Mouse (Mus musculus) adrenal gland, adult 2 months (tissue): ENCODE results near the gene Btnl2. TPM values are rescaled to one million over a fixed set of nuclear protein-coding genes. Genes with fewer than 3 reads are reported as not detected.

Experiments
- DNase-seq: peaks from one replicate; pipeline ENCODE4 v3.0.0; 2021
- polyA plus RNA-seq: library from polyadenylated mRNA; depleted of rRNA; stranded (reverse); fragments of >200 nt; gene quantifications from 2 replicates; pipeline ENCODE4 v1.2.3, GENCODE M21; 2012
- total RNA-seq, 2 experiments: library from RNA; stranded (reverse); gene quantifications; 2 replicates each; pipeline ENCODE4 v1.2.3; 2021

Btnl2 gene
- total and polyA plus RNA-seq, 3 experiments: 0.16 to 0.73 (median 0.40) TPM

DNA sequence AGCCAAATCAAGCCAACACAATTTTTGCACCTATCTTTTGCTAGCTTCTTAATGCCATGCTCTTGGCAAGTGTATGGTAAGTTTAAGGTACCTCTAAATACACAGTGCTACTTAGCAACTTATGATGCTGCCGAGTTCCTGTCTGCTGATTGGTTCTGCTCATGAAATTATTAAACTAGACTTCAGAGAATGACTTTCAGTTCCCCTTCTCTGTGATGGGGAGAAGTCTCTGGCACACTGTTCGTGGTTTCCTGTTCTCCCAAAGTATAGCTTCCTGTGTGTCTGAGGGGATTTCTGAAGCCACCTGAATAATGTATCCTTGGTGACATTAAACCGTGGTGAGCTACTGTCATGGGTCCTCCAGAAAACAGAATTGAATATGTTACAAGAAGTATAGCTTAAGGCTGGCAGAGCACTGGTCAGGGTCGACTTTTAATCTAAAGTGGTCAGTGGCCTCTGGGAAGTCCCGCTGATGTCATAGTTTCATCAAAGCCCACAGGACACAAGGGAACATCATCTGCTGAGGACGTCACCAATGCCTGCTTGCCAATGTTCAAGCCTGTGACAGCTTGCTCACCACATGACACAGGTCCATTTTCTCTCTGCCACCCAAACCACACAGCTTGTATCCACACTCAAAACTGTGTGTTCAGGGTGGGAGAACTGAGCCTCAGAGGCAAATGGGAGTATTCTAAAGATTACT is 6.9 kb upstream of the Btnl2 start:
- DNase-seq: peak; percentile 31

DNA sequence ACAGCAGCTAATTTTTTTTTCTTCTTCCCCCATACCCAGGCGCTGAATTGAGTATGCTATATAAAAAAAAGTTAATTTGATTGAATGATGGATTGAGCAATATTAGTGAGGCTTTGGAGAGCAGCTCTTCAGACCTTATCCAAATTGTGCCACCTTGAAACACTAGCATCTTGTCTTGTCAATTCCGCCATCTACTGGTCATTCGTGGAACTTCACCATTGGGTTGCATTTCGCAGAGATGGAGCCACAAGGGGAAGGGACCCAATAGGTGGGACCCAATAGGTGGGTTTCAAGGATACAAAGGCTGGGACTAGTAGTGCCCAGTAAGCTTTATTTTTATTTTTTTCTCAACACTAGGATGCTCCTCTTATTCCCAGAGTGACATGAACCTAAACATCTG is 5.2 kb upstream of the Btnl2 start:
- DNase-seq: peak; percentile 60

DNA sequence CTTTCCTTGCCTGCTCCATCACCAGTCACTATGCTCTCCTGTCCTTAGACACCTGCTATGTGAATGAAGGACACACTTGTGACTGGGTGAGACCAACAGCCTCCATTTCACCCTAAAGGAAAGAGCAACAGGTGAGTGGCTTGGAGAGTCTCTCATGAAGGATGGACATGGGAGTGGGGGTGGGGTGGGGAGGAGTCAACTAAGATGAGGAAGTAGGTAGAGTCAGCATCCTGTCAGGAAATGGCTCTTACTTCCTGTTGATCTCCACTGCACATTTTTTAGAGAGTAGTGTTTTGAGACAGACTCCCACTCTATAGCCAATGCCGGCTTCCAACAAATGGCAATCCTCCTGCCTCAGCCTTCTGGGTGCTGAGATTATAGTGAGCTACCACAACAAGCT is 318 bp downstream of the Btnl2 start:
- no peak for DNase-seq

DNA sequence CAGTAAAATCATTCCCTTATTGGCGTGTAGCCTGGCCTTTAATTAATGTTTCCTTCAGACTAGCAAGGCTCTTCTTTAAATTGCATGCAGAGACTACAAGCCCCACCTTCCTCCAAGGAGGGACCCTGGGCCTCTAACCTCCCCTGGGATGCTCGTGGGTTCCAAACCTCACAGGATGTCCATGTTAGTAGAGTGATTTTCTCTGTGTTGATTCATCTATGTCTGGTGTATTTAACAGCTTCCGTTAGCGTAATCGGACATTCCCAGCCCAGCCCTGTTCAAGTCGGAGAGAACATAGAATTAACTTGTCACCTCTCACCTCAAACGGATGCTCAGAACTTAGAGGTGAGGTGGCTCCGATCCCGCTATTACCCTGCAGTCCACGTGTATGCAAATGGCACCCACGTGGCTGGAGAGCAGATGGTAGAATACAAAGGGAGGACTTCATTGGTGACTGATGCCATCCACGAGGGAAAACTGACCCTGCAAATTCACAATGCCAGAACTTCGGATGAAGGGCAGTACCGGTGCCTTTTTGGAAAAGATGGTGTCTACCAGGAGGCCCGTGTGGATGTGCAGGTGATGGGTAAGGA is 8.4 kb downstream of the Btnl2 start:
- no peak for DNase-seq

DNA sequence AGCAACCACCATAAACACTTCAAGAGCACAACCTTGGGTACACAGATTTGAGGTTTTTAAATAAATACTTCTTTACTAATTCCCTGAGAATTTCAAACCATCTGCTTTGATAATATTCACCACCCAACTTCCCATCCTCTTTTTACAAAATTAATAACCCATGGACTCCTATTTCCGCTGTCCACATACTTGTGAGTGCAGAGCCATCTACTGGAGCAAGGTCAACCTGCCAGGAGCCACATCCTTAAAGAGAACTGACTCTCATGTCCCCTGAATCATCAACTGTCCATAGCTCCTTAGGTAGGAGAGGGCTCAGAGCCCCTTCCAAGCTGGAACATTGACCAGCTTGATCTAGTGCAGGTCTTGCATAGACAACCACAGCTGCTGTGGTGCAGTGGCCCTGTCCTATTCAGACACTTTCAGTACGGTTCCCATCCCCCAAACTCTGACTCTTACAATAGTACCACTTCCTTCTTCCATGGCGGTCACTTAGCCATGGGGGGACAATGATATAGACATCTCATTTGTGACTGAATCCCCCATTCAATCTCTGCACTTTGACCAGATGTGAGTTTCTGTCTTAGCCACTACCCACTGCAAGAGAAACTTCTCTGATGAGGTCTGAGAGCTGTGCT is 9.2 kb downstream of the Btnl2 start:
- no peak for DNase-seq

DNA sequence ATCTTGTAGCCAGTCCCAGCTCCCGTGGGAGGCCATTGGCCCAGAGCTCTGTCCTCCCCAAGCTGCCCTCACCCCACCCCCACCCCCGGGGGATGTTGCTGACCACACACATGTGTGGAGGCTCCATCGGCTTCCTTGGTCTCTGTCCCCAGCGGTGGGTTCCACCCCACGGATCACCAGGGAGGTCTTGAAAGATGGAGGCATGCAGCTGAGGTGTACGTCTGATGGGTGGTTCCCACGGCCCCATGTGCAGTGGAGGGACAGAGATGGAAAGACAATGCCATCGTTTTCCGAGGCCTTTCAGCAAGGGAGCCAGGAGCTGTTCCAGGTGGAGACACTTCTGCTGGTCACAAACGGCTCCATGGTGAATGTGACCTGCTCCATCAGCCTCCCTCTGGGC is 10.4 kb downstream of the Btnl2 start:
- no peak for DNase-seq

DNA sequence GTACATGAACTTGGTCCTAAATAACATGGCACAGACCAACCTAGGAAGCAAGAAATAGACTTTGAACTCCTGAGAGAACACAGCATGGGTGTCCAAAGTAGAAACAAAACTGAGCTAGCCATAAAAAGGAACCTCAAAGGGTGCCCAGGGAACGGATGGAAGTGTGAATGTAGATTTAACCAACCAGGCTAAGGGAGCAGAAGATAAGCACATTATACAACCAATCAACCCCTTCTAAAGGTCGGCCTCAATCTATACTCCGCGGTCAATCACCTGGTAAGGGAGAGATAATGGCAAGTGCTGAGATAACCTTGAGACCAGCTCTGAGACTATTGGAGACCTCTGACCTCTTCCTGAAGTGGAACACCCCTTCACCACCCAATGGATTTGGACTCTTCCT is 15.9 kb downstream of the Btnl2 start:
- DNase-seq: no peak

DNA sequence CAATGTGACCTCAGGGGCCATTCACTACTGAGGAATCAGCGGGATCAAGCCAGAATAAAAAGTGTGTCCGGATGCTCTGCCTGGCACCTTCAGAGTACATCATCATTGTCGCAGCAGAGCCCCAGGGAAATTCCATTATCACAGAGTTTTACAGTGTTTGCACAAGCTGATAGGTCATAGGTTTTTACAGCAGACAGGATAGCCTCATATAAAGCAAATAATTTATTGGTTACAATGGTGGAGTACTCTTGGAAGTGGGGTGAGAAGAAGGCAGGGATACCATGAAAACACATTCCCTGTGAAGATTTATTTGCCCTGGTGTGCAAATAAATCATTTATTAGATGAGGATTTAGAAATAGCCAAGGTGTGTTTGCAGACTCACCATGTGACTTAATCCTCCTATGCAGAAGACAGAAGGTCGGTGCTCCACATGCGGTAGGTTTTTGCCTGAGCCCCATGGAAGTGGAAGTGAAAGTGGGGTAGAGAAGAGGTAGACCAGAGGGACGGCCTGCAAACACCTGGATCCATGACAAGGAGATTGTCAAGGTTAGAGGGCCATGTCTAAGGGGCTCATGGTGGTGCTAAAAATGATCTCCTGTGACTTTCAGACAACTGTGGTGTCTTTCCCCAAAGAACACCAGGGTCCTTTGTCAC is 18.6 kb downstream of the Btnl2 start:
- no peak for DNase-seq

DNA sequence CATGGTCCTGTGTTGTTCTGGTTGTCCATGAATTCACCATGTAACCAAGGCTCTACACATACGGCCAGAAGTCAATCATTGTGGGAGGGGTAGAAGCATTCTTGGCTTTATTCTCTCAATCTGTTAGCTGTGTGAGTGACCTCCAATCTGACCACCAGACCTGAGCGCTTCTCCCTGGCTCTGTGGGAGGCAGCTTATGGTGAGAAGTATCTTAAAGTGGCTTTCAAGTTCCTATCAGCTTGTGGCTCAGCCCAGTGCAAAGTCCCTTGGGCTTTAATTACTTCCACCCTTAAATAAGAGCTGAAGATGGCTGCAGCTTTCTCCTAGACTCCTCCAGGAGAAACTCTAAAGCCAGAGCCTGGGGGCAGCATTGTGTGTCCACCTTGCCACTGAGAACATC is 22.2 kb downstream of the Btnl2 start, which contains the start of gene Btnl1:
TSS of gene Btnl1 (plus strand) at position 286 of the 400 bp plus-strand sequence.
- DNase-seq: no peak

DNA sequence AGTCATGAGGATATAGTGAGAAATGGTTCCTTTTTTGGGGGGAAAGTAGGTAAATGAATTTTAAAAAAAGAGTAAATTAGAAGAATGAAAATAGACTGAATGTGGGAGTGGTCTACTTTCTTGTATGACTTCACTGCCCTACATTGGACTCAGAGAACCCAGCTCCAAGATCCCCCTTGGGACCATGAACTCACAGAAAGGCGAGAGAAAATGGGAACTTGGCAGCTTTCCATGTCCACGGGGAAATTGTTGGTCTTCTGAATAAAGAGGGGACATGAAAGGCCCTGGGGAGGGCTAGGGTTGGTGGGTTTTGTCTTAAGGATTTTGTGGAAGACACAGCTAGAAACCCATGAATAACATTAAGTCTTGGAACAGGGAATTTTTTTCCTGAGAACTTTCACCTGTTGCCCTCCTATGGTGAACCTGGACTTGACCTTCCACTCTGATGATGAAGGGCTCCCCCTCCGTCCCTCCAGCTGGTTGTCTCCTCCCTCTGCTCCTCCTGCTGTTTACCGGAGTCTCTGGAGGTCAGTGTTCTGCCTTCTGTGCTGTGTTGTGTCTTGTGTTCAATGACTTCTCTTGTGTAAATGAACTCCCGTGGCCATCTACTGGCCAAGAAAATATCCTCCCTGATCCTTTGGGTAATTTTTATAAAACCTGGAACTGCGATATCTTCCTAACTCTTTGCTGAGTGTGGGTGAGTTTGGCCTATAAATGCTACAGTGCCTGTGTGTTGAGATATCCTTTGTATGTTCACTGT is 23.0 kb downstream of the Btnl2 start:
- no peak for DNase-seq

DNA sequence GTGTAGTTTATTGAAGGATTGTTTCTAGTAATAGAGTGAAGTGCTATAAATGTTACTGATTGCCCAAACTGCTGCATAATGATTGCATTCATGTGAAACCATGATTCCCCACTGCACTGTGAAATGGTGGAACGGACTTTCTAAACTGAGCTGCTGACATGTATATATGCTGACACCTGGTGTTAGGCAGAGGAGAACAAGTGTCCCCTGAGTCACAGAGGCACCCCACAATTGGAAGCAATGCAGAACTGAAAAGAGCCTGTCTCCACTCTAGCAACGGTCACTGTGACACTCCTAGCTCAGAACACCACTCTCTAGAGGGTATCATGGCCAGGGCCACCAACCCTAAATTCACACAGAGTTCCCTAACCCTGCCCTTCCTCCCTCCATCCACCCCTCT is 24.1 kb downstream of the Btnl2 start:
- no peak for DNase-seq

DNA sequence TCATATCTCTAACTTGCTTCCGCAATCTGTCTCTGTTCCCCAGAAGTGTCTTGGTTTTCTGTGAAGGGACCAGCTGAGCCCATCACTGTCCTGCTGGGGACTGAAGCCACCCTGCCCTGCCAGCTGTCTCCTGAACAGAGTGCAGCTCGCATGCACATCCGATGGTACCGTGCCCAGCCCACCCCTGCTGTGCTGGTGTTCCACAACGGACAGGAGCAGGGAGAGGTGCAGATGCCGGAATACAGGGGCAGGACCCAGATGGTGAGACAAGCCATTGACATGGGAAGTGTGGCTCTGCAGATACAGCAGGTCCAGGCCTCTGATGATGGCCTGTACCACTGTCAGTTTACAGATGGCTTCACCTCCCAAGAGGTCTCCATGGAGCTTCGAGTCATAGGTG is 24.8 kb downstream of the Btnl2 start:
- DNase-seq: no peak

DNA sequence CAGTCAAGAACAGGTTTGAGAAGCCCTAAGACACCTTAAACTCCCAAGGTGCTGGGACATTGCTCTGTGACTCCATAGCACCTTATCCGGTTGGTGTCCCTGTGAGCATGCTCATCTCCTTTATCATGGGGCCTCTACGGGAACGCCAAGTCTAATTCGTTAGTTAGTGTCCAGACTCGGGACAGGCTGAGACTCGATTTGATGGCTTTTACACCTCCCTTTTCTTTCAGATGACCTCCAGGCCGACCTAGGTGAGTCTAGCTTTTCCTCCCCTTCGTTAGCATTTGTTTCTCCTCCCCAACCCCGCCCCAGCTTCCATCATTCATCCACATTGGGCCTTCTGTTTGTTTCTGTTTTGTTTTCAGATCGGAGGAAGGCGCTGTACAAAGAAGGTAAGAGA is 27.3 kb downstream of the Btnl2 start:
- no peak for DNase-seq

DNA sequence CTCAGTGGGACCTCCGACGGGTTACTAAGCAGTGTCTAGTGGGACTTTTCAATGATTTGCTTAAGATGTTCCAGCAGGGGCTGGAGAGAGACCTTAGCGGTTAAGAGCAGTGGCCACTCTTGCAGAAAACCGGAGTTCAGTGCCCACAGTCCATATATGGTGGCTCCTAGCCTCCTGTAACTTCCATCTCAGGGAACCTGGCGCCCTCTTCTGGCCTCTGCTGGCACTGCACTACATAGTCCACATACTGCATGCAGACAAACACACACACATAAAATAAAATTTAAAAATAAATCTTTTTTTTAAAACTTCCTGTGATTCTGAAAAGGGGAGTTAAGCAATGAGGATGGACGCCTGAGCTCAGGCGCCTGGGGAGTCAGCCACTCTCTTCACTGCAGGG is 28.6 kb downstream of the Btnl2 start:
- no peak for DNase-seq

DNA sequence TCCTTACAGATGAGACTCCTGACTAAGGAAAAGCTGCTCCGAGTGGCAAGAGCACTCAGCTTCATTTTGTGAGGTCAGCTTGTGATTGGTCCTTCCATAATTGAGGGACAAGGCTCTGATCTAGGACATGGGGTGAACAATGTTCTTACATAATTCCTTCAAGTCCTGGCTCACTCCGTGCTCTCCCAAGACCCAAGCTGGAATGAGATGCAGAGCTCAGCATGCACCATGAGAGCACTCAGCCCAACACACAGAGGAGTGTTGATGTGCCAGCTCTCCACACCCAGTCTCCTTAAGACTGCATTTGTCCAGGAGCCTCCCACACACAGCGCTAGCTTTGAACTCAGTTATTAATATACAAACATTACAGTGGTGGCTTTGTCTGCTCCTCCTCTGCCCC is 30.1 kb downstream of the Btnl2 start:
- DNase-seq: no peak

DNA sequence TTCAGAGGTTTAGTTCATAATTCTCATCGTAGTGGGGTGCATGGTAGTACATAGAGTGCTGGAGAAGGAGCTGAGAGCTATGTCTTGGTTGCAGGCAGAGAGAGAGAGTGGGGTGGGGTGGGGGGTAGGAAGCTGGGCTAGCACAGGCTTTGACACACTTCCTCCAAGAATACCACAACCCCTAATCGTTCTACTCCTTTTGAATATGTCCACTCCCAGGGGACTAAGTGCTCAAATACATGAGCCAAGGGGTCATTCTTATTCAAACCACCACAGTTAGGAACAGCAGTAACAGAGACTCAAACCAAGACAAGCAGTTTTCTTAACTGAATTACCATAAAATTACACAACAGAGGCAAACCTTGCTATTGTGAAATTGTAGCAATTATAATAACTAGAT is 32.0 kb downstream of the Btnl2 start:
- DNase-seq: no peak

DNA sequence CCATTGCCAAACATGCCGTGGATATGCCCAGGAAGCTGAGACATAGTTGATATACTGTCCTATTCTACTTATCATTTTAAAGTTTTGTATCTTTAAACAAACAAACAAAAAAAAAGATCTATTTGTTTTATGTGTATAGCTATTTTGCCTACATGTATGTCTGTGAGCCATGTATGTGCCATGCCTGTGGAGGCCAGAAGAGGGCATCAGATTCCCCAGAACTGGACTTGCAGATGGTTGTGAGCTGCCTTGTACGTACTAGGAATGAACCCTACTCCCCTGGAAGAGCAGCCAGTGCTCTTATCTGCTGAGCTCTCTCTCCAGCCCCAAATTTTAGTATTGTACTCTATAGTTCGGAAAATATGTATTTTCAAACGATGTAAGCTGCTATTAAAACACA is 33.9 kb downstream of the Btnl2 start:
- DNase-seq: peak; percentile 50

DNA sequence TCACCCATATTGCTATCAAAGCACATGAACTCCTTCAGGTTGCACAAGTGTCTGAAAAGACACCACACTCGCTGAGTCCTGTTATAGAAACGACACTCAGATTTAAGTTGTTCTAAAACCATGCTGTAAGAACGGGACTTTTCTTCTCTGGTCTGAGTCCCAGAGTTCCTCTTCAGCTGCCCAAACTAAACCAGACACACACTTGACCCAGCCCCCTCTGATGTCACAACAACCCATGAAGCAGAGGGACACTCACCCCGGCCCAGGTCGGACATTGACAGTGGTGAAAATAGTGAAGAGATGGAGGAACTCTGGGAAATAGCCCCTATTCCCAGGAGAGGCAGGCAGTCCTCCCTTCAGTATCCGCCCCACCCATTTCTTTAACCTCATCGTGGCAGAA is 36.9 kb downstream of the Btnl2 start:
- no peak for DNase-seq

DNA sequence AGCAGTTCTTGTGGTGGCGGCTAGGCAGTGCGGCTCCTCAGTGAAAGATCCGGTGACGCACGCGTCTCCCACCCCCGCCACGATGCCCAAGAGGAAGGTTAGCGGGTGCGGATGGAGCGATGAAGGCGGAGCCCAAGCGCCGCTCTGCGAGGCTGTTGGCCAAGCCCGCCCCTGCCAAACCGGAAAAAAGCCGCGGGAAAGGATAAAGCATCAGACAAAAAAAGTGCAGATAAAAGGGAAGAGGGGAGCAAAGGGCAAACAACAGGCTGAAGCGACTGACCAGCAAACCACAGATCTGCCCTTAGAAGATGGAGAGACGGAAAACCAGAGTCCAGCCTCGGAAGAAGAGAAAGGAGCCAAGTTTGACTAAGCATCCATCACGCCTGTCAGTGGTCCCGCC is 37.7 kb downstream of the Btnl2 start:
- DNase-seq: peak; percentile 71

DNA sequence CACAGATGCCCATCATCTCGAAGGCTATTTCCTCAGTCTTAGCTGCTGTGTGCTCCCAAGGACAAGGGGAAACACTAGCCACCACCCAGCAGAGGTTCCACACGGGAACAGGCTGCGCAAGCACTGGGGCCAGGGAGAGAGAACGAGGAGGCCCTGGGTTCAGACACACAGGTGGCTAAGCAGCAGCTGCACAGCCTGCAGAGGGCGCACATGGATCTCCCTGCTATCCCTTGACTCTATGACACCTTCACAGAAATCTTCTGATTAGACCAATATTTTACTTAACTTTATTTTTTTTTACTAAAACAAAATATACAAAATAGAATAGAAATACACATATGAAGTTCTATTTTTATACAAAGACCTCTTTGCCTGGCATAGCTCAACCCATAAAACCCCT is 42.7 kb downstream of the Btnl2 start:
- DNase-seq: no peak

DNA sequence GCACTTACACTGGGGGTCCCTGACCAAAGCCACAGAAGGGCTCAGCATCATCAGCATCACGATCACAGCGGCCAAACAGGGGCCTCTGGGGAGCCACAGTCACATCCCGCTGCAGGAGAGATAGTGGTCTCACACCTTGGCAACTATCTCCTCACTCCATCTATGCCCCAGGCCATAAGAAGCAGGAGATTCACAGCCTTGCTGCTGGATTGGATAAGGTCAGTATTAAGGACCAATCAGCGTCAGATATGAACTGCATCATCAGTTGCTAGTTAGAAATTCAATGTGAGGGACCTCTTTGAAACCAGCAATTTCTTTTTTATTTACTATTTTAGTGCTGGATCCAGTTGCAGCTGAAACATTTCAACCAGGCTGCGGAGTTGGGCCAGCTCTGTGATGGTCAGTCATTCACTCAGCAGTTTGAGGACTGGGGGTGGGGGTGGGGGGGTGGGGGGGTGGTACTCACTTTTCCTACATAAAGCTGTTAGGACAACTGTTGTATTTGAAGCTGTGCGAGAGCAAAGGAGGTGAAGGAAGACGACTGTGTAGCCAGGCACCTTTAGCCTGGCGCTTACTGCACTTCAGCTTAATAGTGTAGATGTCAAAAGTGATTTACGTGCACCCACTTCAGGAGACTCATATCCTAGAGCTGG is 43.6 kb downstream of the Btnl2 start:
- peak; percentile 68 for DNase-seq
